Mouse (Mus musculus): ENCODE results near the gene Spib. TPM values are rescaled to one million over a fixed set of nuclear protein-coding genes. Genes with fewer than 3 reads are reported as not detected.

The Spib gene
- polyA plus RNA-seq, 1 experiment from 2014 or later = not detected

GRCm38 (mm10) chr7:44543071-44543470 lies 11.2 kb upstream of the Spib start:
- Histone ChIP-seq H3K36me3 (peaks cover 86% of the 10 kb centered on the region), H3K27ac (no peak overlapping the region), H3K4me1 (peaks cover 13% of the 10 kb centered on the region), H3K27me3 (ENCODE audit: low read depth, poor library complexity, severe bottlenecking) (no peaks in the 10 kb centered on the region), H3K4me3 (no peak overlapping the region), H3K9me3 (replicated peaks) (no peaks in the 10 kb centered on the region)
- WGBS = 79% methylated on average over 12 of the region's 12 CpGs
- no peak for DNase-seq (ENCODE audit: low spot score)

GRCm38 (mm10) chr7:44542555-44542954 lies 10.7 kb upstream of the Spib start:
- H3K27ac ChIP-seq = no peak overlapping the region
- WGBS = 96% methylated on average over 11 of the region's 11 CpGs
- no peak overlapping the region for H3K4me3 ChIP-seq
- no peaks in the 10 kb centered on the region for H3K27me3 ChIP-seq (ENCODE audit: low read depth, poor library complexity, severe bottlenecking)
- peaks cover 8% of the 10 kb centered on the region for H3K4me1 ChIP-seq
- no peak for DNase-seq (ENCODE audit: low spot score)
- peaks cover 91% of the 10 kb centered on the region for H3K36me3 ChIP-seq
- H3K9me3 ChIP-seq (replicated peaks) = no peaks in the 10 kb centered on the region

- no peak for DNase-seq (ENCODE audit: low spot score)
- Histone ChIP-seq H3K27ac (no peak overlapping the region), H3K9me3 (replicated peaks) (no peaks in the 10 kb centered on the region), H3K27me3 (ENCODE audit: low read depth, poor library complexity, severe bottlenecking) (no peaks in the 10 kb centered on the region), H3K4me1 (0 out of 2 replicates have a peak, but pooled peaks cover 3% of the 10 kb centered on the region), H3K4me3 (no peak overlapping the region; the same call in 1 of the 2 replicates), H3K36me3 (peaks cover 100% of the 10 kb centered on the region)
- 91% methylated on average over 41 of the region's 41 CpGs for WGBS
Observed at GRCm38 (mm10) chr7:44538756-44539624, 7.1 kb upstream of the Spib start.

DNA sequence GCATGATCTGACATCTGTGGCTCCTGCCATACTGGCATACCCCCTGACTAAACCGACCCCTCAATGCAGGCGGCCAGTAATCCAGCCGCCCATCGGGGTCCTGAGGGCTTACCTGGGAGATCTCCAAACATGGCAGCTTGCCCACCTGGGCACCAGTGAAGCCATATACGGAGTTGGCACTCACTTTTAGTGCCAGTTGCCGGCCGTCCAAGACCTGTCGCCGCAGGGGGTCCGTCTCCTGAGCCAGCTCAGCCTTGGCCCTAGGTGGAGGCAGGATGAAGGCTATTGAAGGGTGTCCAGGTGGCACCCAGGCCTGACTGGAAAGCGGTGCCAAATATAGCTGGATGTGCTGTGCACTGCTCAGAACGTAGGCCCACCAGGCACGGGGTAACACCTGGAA lies 5.6 kb upstream of the Spib start:
- no peak overlapping the region for H3K4me3 ChIP-seq
- H3K9me3 ChIP-seq (replicated peaks) = no peaks in the 10 kb centered on the region
- WGBS = 89% methylated on average over 13 of the region's 13 CpGs
- 0 out of 2 replicates have a peak, but pooled peaks cover 3% of the 10 kb centered on the region for H3K4me1 ChIP-seq
- H3K36me3 ChIP-seq = peaks cover 100% of the 10 kb centered on the region
- H3K27ac ChIP-seq = no peak overlapping the region
- DNase-seq (ENCODE audit: low spot score) = no peak
- H3K27me3 ChIP-seq (ENCODE audit: low read depth, poor library complexity, severe bottlenecking) = no peaks in the 10 kb centered on the region

DNA sequence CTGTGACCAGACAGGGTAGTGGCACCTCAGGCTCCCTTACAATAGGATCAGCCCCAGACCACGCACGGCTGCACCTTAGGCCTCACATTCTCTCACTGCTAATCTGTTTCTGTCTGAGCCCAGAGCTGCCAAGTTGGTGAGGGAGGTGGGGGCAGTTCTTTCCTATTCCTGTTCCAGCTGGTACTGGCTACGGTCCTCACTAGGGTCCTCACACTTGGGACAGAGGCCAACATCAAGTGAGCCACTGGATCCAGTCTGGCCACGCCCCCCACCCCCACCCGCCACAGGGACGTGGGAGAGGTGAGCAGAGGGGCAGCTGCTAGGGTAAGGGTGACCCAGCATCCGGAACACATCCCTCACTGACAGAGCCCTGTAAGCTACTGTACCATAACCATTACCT lies 5.1 kb upstream of the Spib start:
- Histone ChIP-seq H3K36me3 (peaks cover 100% of the 10 kb centered on the region), H3K4me1 (0 out of 2 replicates have a peak, but pooled peaks cover 3% of the 10 kb centered on the region), H3K27me3 (ENCODE audit: low read depth, poor library complexity, severe bottlenecking) (no peaks in the 10 kb centered on the region), H3K4me3 (no peak overlapping the region), H3K9me3 (replicated peaks) (no peaks in the 10 kb centered on the region), H3K27ac (no peak overlapping the region)
- DNase-seq (ENCODE audit: low spot score) = no peak
- WGBS = 82% methylated on average over 7 of the region's 7 CpGs

DNA sequence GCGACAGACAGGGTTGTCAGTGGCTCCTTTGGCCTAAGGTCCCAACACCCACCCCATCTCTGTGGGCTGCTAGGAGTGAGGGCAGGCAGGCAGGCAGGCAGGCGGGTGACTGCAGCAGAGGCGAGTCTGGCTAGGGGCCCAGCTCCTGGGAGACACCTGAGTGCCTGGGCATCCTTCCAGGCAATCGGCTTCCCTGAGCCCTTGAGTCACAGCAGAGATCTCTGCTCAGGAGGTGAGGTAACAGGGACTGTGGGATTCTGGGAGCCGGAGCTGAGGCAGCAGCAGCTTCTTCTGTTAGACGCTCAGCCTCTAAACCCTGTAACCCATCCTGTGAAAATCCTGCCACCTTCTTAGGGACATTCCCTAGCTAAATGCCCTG lies 4.7 kb upstream of the Spib start:
- no peaks in the 10 kb centered on the region for H3K27me3 ChIP-seq (ENCODE audit: low read depth, poor library complexity, severe bottlenecking)
- no peak overlapping the region for H3K27ac ChIP-seq
- H3K36me3 ChIP-seq = peaks cover 97% of the 10 kb centered on the region
- no peak overlapping the region for H3K4me3 ChIP-seq
- no peaks in the 10 kb centered on the region for H3K9me3 ChIP-seq (replicated peaks)
- 0 out of 2 replicates have a peak, but pooled peaks cover 3% of the 10 kb centered on the region for H3K4me1 ChIP-seq
- no peak for DNase-seq (ENCODE audit: low spot score)
- 95% methylated on average over 6 of the region's 6 CpGs for WGBS

- Histone ChIP-seq H3K4me1 (peaks cover 6% of the 10 kb centered on the region), H3K36me3 (peaks cover 91% of the 10 kb centered on the region), H3K4me3 (no peak overlapping the region), H3K9me3 (replicated peaks) (no peaks in the 10 kb centered on the region), H3K27me3 (ENCODE audit: low read depth, poor library complexity, severe bottlenecking) (no peaks in the 10 kb centered on the region), H3K27ac (no peak overlapping the region)
- DNase-seq (ENCODE audit: low spot score) = no peak
- 95% methylated on average over 27 of the region's 27 CpGs for WGBS
Observed at GRCm38 (mm10) chr7:44535657-44536589, 4.1 kb upstream of the Spib start.

DNA sequence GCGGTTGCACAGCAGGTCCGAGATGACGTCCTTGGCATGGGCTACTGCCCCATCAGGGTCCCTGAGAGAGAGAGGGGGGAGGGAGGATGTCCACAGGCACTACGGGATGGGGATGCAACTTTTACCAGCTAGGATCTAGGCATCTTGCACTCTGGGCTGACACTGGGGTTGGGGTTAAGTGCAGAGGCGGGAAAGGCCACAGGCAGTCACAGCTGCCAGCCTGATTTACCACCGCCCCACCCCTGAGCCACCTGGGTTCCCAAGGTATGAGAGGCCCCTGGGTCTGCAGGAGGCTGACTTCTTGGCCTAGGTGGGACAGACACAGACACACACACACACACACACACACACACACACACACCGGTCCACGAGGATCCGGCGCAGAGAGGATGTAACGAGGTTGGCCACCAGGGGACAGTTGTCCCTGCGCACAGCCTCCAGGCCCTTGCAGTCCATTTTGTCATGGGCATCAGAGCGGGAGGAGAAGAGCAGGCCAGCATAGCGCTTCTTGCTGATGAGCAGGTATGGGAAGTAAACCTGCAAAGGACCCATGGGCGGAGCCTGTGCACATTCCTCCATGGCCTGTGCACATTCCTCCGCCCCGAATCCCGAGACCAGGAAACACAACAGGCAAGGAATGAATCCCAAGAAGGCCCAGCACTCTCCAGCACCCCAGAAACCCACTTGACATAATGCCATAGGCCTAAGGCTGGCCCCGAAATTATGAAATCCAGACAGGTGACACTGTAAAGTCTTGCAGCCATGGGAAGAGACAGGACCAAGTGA lies 3.0 kb upstream of the Spib start:
- Histone ChIP-seq H3K9me3 (replicated peaks) (no peaks in the 10 kb centered on the region), H3K27me3 (ENCODE audit: low read depth, poor library complexity, severe bottlenecking) (peaks cover 4% of the 10 kb centered on the region; the same call in 1 of the 2 replicates), H3K36me3 (peaks cover 80% of the 10 kb centered on the region), H3K4me3 (no peak overlapping the region), H3K27ac (no peak overlapping the region), H3K4me1 (peaks cover 6% of the 10 kb centered on the region)
- WGBS = 87% methylated on average over 19 of the region's 19 CpGs
- DNase-seq (ENCODE audit: low spot score) = no peak

- H3K27me3 ChIP-seq (ENCODE audit: low read depth, poor library complexity, severe bottlenecking) = peaks cover 10% of the 10 kb centered on the region; the same call in 1 of the 2 replicates
- WGBS = 92% methylated on average over 13 of the region's 13 CpGs
- no peak overlapping the region for H3K4me3 ChIP-seq
- peaks cover 74% of the 10 kb centered on the region for H3K36me3 ChIP-seq
- H3K27ac ChIP-seq = no peak overlapping the region
- H3K4me1 ChIP-seq = peaks cover 6% of the 10 kb centered on the region
- no peaks in the 10 kb centered on the region for H3K9me3 ChIP-seq (replicated peaks)
- no peak for DNase-seq (ENCODE audit: low spot score)
Observed at GRCm38 (mm10) chr7:44534242-44534641, 2.4 kb upstream of the Spib start.

DNA sequence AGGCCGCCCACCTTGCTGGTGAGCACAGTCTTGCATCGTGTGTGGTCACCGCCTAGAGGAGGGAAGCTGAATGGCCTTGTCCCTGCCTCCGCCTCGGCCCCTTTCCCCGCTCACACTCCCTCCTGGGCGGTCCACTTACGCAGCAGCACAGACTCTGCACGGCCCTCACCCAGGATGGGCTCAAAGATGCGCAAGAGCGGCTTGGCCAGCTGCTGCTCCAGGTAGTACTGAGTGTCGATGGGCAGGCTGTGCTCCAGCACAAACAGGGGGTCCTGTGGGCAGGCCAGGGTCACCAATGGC lies 1.8 kb upstream of the Spib start:
- no peaks in the 10 kb centered on the region for H3K9me3 ChIP-seq (replicated peaks)
- peaks cover 6% of the 10 kb centered on the region for H3K4me1 ChIP-seq
- no peak for DNase-seq (ENCODE audit: low spot score)
- 89% methylated on average over 12 of the region's 12 CpGs for WGBS
- H3K27me3 ChIP-seq (ENCODE audit: low read depth, poor library complexity, severe bottlenecking) = peaks cover 16% of the 10 kb centered on the region
- no peak overlapping the region for H3K27ac ChIP-seq
- no peak overlapping the region for H3K4me3 ChIP-seq
- peaks cover 69% of the 10 kb centered on the region for H3K36me3 ChIP-seq

DNA sequence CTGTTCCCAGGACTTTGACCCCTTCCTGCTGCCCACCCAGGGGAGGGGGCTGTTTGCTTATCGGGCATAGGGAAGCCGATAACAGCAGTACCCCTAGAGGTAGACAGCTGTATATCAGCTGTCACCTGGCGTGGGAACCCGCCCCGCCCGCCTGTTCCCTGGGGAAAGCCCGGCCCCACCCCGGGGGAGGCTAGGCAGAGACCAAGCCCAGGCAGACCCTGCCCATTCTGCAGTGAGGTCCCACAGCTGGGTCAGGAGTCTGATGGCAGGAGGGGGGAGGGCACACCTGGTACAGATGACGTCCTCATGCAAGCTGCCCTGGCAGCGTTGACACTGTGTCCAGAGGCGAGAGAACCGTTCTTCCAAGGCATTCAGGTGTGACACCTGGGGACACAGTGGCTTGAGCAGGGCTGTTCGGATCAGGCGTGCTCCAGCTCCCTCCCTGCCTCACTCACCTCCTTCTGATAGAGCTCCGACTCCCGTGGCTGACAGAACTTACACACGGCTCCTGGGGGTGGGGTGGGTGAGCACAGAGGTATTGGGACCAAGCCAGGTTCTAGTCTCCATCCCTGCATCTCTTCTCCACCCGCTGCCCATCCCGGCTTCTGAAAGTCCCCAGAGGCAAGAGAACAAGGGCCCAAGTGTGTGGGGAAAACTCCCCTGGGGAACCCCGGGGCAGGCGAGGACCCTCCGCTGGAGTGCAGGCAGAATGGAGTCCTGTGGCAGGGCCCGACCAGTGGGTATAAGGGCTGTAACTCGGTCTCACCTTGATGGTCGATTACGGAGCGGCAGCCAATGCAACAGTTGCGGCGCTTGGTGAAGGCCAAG lies 1.3 kb upstream of the Spib start:
- DNase-seq (ENCODE audit: low spot score) = no peak
- Histone ChIP-seq H3K27me3 (ENCODE audit: low read depth, poor library complexity, severe bottlenecking) (peaks cover 21% of the 10 kb centered on the region), H3K9me3 (replicated peaks) (no peaks in the 10 kb centered on the region), H3K27ac (no peak overlapping the region), H3K4me1 (peaks cover 6% of the 10 kb centered on the region), H3K36me3 (peaks cover 63% of the 10 kb centered on the region), H3K4me3 (no peak overlapping the region)
- 88% methylated on average over 29 of the region's 29 CpGs for WGBS

DNA sequence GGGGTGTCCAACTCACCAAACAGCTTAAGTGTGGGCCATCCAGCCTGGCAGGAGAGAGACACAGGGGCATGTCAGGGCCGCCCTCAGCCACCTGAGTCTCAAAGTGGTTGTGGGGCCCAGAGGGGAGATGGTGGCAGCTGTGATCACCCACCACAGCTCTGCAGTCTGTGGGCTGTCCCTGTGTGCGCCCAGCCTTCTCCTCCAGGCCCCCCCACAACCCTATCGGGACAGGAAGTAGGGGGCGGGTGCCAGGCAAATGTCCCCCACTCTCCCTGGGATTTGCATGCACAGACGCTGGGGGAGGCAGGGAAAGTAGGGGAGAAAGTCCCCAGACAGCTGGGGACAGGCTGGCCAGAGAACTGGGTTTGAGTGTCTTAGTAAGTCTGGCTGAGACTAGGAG lies 664 bp downstream of the Spib start:
- DNase-seq (ENCODE audit: low spot score) = no peak
- Histone ChIP-seq H3K9me3 (replicated peaks) (no peaks in the 10 kb centered on the region), H3K27ac (no peak overlapping the region), H3K36me3 (peaks cover 44% of the 10 kb centered on the region), H3K27me3 (ENCODE audit: low read depth, poor library complexity, severe bottlenecking) (peaks cover 41% of the 10 kb centered on the region), H3K4me3 (no peak overlapping the region), H3K4me1 (peaks cover 14% of the 10 kb centered on the region)
- 53% methylated on average over 5 of the region's 5 CpGs for WGBS

All from limb, embryonic 10.5 days (tissue).